Mouse (Mus musculus): ENCODE data around the gene Lyg1.

- TF ChIP-seq POLR2A (IDR thresholded peaks at IDR 0.05; ENCODE audit: low read depth, low read length) (no peak), CTCF (IDR thresholded peaks at IDR 0.05; ENCODE audit: extremely low read depth, insufficient read depth, insufficient read length, insufficient replicate concordance) (no peak)
Observed at GRCm38 (mm10) chr1:37912751-37913150, 44.8 kb downstream of the Lyg1 start.
